Mouse (Mus musculus): Measurements from ENCODE around the gene Gm10073. TPM values are rescaled to one million over a fixed set of nuclear protein-coding genes. Genes with fewer than 3 reads are reported as not detected.
A peak's percentile ranks its signal among the peaks of the same experiment; 100 is the strongest.

Gm10073 gene
- total RNA-seq, 2 experiments from 2014 or later, result 76.6 to 90.7 TPM

- no peak for TF ChIP-seq CTCF (IDR thresholded peaks at IDR 0.05)
- Histone ChIP-seq H3K27ac (no peak overlapping the region), H3K4me3 (no peak overlapping the region)
- DNase-seq (ENCODE audit: extremely low spot score in 1 of 2, low spot score in 2 of 2), result no peak
- intact Hi-C loops (cut with DNase I), result no loop called here
Measured at GRCm38 (mm10) chr8:106570386-106570785, 2.9 kb downstream of the Gm10073 start.

- DNase-seq (ENCODE audit: extremely low spot score in 1 of 2, low spot score in 2 of 2), result no peak
- no peak for TF ChIP-seq CTCF (IDR thresholded peaks at IDR 0.05)
- intact Hi-C loops (cut with DNase I), result no loop called here
- Histone ChIP-seq H3K4me3 (no peak overlapping the region), H3K27ac (no peak overlapping the region)
Measured at GRCm38 (mm10) chr8:106569006-106569405, 4.3 kb downstream of the Gm10073 start.

- TF ChIP-seq CTCF (IDR thresholded peaks at IDR 0.05), result no peak
- no peak for DNase-seq (ENCODE audit: extremely low spot score in 1 of 2, low spot score in 2 of 2)
- no peak overlapping the region for H3K27ac ChIP-seq
- H3K4me3 ChIP-seq, result no peak overlapping the region
- intact Hi-C loops (cut with DNase I), result no loop called here
Measured at GRCm38 (mm10) chr8:106563691-106564182, 9.5 kb downstream of the Gm10073 start.

- intact Hi-C loops (cut with DNase I), result loop anchor here (2.0 kb wide), 1 partner anchor 86 kb away; no protein-coding TSS in a partner anchor
Measured at GRCm38 (mm10) chr8:106561097-106561865, 12.0 kb downstream of the Gm10073 start.

GRCm38 (mm10) chr8:106559844-106560243, 13.4 kb downstream of the Gm10073 start:
- intact Hi-C loops (cut with DNase I), result loop anchor here (2.0 kb wide), 1 partner anchor 87 kb away; no protein-coding TSS in a partner anchor
- DNase-seq (ENCODE audit: extremely low spot score in 1 of 2, low spot score in 2 of 2), result no peak
- Histone ChIP-seq H3K4me3 (no peak overlapping the region), H3K27ac (no peak overlapping the region)
- TF ChIP-seq CTCF (IDR thresholded peaks at IDR 0.05), result no peak

More at GRCm38 (mm10) chr8:106561097-106561865, 12.0 kb downstream of the Gm10073 start:
- H3K27ac ChIP-seq, result no peak overlapping the region
- peak; percentile 16 to 38 for DNase-seq (ENCODE audit: extremely low spot score in 1 of 2, low spot score in 2 of 2)
- TF ChIP-seq CTCF (IDR thresholded peaks at IDR 0.05), result peak; percentile 67
- no peak overlapping the region for H3K4me3 ChIP-seq

GRCm38 (mm10) chr8:106556068-106556645, 17.1 kb downstream of the Gm10073 start:
- intact Hi-C loops (cut with DNase I), result no loop called here
- DNase-seq (ENCODE audit: extremely low spot score in 1 of 2, low spot score in 2 of 2), result no peak
- H3K27ac ChIP-seq, result no peak overlapping the region
- no peak overlapping the region for H3K4me3 ChIP-seq
- no peak for TF ChIP-seq CTCF (IDR thresholded peaks at IDR 0.05)

- no peak; the same call in 1 of the 2 replicates for TF ChIP-seq CTCF (IDR thresholded peaks at IDR 0.05)
- Histone ChIP-seq H3K4me3 (no peak overlapping the region), H3K27ac (no peak overlapping the region)
- intact Hi-C loops (cut with DNase I), result no loop called here
- no peak for DNase-seq (ENCODE audit: extremely low spot score in 1 of 2, low spot score in 2 of 2)
Measured at GRCm38 (mm10) chr8:106554011-106554410, 19.2 kb downstream of the Gm10073 start.

GRCm38 (mm10) chr8:106550906-106551305, 22.4 kb downstream of the Gm10073 start:
- no peak for DNase-seq (ENCODE audit: extremely low spot score in 1 of 2, low spot score in 2 of 2)
- intact Hi-C loops (cut with DNase I), result no loop called here
- Histone ChIP-seq H3K27ac (no peak overlapping the region), H3K4me3 (no peak overlapping the region)
- no peak for TF ChIP-seq CTCF (IDR thresholded peaks at IDR 0.05)

- intact Hi-C loops (cut with DNase I), result no loop called here
- Histone ChIP-seq H3K4me3 (no peak overlapping the region), H3K27ac (no peak overlapping the region)
- no peak for DNase-seq (ENCODE audit: extremely low spot score in 1 of 2, low spot score in 2 of 2)
- TF ChIP-seq CTCF (IDR thresholded peaks at IDR 0.05), result no peak
Measured at GRCm38 (mm10) chr8:106548366-106548936, 24.8 kb downstream of the Gm10073 start.

GRCm38 (mm10) chr8:106546746-106547145, 26.5 kb downstream of the Gm10073 start:
- no peak for TF ChIP-seq CTCF (IDR thresholded peaks at IDR 0.05)
- no peak overlapping the region for H3K4me3 ChIP-seq
- H3K27ac ChIP-seq, result no peak overlapping the region
- intact Hi-C loops (cut with DNase I), result no loop called here
- no peak for DNase-seq (ENCODE audit: extremely low spot score in 1 of 2, low spot score in 2 of 2)

- peak; percentile 20; the same call in 1 of the 2 replicates for TF ChIP-seq CTCF (IDR thresholded peaks at IDR 0.05)
- Histone ChIP-seq H3K4me3 (no peak overlapping the region), H3K27ac (no peak overlapping the region)
- no peak for DNase-seq (ENCODE audit: extremely low spot score in 1 of 2, low spot score in 2 of 2)
- intact Hi-C loops (cut with DNase I), result no loop called here
Measured at GRCm38 (mm10) chr8:106545149-106545548, 28.1 kb downstream of the Gm10073 start.

- no peak for DNase-seq (ENCODE audit: extremely low spot score in 1 of 2, low spot score in 2 of 2)
- Histone ChIP-seq H3K4me3 (no peak overlapping the region), H3K27ac (no peak overlapping the region)
- no peak for TF ChIP-seq CTCF (IDR thresholded peaks at IDR 0.05)
- intact Hi-C loops (cut with DNase I), result no loop called here
Measured at GRCm38 (mm10) chr8:106543043-106543442, 30.2 kb downstream of the Gm10073 start.

All from left cerebral cortex, adult 2 months (tissue).